Mouse (Mus musculus) embryonic facial prominence, embryonic 12.5 days (tissue): Measurements from ENCODE around the gene Itpr2. TPM values are rescaled to one million over a fixed set of nuclear protein-coding genes. Genes with fewer than 3 reads are reported as not detected.

Experiments used
- ATAC-seq: fragments of 200-750 bp; cut with Nextera tagmentation; 2 replicates; pipeline ENCODE4 v1.8.0; 2017; ENCODE audit not compliant: insufficient number of reproducible peaks, insufficient read depth, low FRiP score, low TSS enrichment
- H3K27ac ChIP-seq: fragments of 300-500 bp; sonication (generic); 2 replicates; pipeline ENCODE4 v1.5.1; 2016; ENCODE audit warnings: mild to moderate bottlenecking
- H3K27me3 ChIP-seq: fragments of 300-500 bp; sonication (generic); 2 replicates; pipeline ENCODE4 v1.6.1; 2016; ENCODE audit warnings: mild to moderate bottlenecking, moderate library complexity
- H3K36me3 ChIP-seq: fragments of 300-500 bp; sonication (generic); 2 replicates; pipeline ENCODE4 v1.6.1; 2016; ENCODE audit warnings: mild to moderate bottlenecking
- H3K4me1 ChIP-seq: fragments of 300-500 bp; sonication (generic); 2 replicates; pipeline ENCODE4 v1.6.1; 2016
- H3K4me2 ChIP-seq: fragments of 300-500 bp; sonication (generic); replicated peaks from 2 replicates; pipeline ENCODE4 v1.6.1; 2016; ENCODE audit warnings: mild to moderate bottlenecking, moderate library complexity
- H3K4me3 ChIP-seq: fragments of 300-500 bp; sonication (generic); 2 replicates; pipeline ENCODE4 v1.5.1; 2016; ENCODE audit warnings: mild to moderate bottlenecking
- H3K9ac ChIP-seq: fragments of 300-500 bp; sonication (generic); 2 replicates; pipeline ENCODE4 v1.6.1; 2016; ENCODE audit warnings: mild to moderate bottlenecking, moderate library complexity
- H3K9me3 ChIP-seq: fragments of 300-500 bp; sonication (generic); 2 replicates; pipeline ENCODE4 v1.6.1; 2016; ENCODE audit warnings: mild to moderate bottlenecking, moderate library complexity
- WGBS: fragments of 180-500 bp; shearing (Covaris S2); methylation state at CpG from one replicate; pipeline ENCODE4 v1.1.7; 2016; 5-methylcytosine and 5-hydroxymethylcytosine counted together
- polyA plus RNA-seq: library from polyadenylated mRNA; unstranded; fragments of >200 nt; fragmentation: Nextera tagmentation; extraction: Ambion mirVana; gene quantifications from 2 replicates; pipeline ENCODE4 v1.2.1, GENCODE M21; 2016

Gene Itpr2
- polyA plus RNA-seq, 1 experiment from 2014 or later = 5.9 TPM

GRCm38 (mm10) chr6:146207204-146207959 is 294.6 kb downstream of the Itpr2 start:
- Histone ChIP-seq H3K27ac (0 out of 2 replicates have a peak overlapping the region, but pooled peaks have one; percentile 33), H3K4me3 (no peak overlapping the region), H3K9me3 (no peaks in the 10 kb centered on the region), H3K27me3 (no peaks in the 10 kb centered on the region), H3K36me3 (no peaks in the 10 kb centered on the region), H3K4me2 (no peak overlapping the region), H3K9ac (no peak overlapping the region), H3K4me1 (no peaks in the 10 kb centered on the region)
- 75% methylated on average over 10 of the region's 10 CpGs for WGBS
- no peak for ATAC-seq

- H3K4me3 ChIP-seq = no peak overlapping the region
- no peak overlapping the region for H3K4me2 ChIP-seq
- no peak for ATAC-seq
- no peaks in the 10 kb centered on the region for H3K36me3 ChIP-seq
- H3K9ac ChIP-seq = no peak overlapping the region
- H3K27ac ChIP-seq = no peak overlapping the region
- no peaks in the 10 kb centered on the region for H3K9me3 ChIP-seq
- 73% methylated on average over 2 of the region's 2 CpGs for WGBS
- H3K27me3 ChIP-seq = no peaks in the 10 kb centered on the region
- no peaks in the 10 kb centered on the region for H3K4me1 ChIP-seq
Measured at GRCm38 (mm10) chr6:146205136-146205535, 296.9 kb downstream of the Itpr2 start.

- Histone ChIP-seq H3K4me3 (no peak overlapping the region), H3K4me2 (no peak overlapping the region), H3K36me3 (no peaks in the 10 kb centered on the region), H3K9me3 (no peaks in the 10 kb centered on the region), H3K4me1 (no peaks in the 10 kb centered on the region), H3K9ac (no peak overlapping the region), H3K27ac (no peak overlapping the region), H3K27me3 (no peaks in the 10 kb centered on the region)
- no peak for ATAC-seq
- 68% methylated on average over 4 of the region's 4 CpGs for WGBS
Measured at GRCm38 (mm10) chr6:146204470-146204869, 297.6 kb downstream of the Itpr2 start.

DNA sequence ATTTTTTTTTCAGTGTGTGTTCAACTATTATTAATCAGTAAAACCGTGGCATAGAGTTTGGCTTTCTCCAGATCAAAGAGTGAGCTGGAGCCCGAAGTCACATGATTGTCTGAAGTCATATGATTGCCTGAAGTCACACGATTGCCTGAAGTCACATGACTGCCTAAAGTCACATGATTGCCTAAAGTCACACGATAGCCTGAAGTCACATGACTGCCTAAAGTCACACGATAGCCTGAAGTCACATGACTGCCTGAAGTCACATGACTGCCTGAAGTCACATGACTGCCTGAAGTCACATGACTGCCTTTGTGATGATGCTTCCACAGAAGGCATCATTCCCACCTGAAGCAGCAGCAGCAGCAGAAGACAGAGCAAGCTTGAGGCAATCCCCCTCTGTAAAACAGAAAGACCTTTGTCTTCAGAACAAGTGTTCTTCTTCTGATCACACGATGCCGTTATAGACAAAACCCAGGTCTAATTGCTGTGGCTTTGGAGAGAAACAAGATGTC is 304.1 kb downstream of the Itpr2 start:
- Histone ChIP-seq H3K4me1 (no peaks in the 10 kb centered on the region), H3K4me2 (no peak overlapping the region), H3K4me3 (no peak overlapping the region), H3K9me3 (no peaks in the 10 kb centered on the region; the same call in 1 of the 2 replicates), H3K27me3 (no peaks in the 10 kb centered on the region), H3K27ac (no peak overlapping the region), H3K9ac (no peak overlapping the region), H3K36me3 (no peaks in the 10 kb centered on the region)
- WGBS = 93% methylated on average over 7 of the region's 7 CpGs
- ATAC-seq = no peak

DNA sequence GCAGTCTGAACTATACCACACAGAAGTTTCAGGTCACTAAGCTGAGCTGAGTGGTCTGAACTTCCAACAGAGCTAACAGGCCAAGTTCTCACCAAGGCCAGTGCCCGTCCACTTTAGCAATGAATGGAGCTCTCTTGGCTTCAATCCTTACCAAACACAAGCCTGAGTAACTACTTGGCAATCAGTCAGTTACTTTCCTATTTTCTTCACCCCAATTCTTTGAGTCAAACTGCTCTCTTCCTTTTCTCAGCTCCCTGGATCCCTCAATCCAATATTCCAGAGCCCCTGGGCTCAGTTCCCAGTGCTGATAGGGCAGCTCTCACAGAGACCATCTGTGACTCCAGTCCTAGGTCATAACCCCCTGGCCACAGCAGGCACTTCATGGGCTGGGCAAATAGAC is 305.3 kb downstream of the Itpr2 start:
- H3K4me3 ChIP-seq = no peak overlapping the region
- H3K4me1 ChIP-seq = no peaks in the 10 kb centered on the region
- no peaks in the 10 kb centered on the region; the same call in 1 of the 2 replicates for H3K9me3 ChIP-seq
- H3K27me3 ChIP-seq = no peaks in the 10 kb centered on the region
- no peak for ATAC-seq
- H3K9ac ChIP-seq = no peak overlapping the region
- no peak overlapping the region for H3K4me2 ChIP-seq
- H3K27ac ChIP-seq = no peak overlapping the region
- 91% methylated on average over 1 of the region's 1 CpGs for WGBS
- H3K36me3 ChIP-seq = no peaks in the 10 kb centered on the region

- no peak overlapping the region for H3K4me2 ChIP-seq
- H3K36me3 ChIP-seq = no peaks in the 10 kb centered on the region
- no peaks in the 10 kb centered on the region; the same call in 1 of the 2 replicates for H3K9me3 ChIP-seq
- no peak for ATAC-seq
- H3K27me3 ChIP-seq = no peaks in the 10 kb centered on the region
- no peak overlapping the region for H3K4me3 ChIP-seq
- 89% methylated on average over 7 of the region's 7 CpGs for WGBS
- H3K4me1 ChIP-seq = no peaks in the 10 kb centered on the region
- no peak overlapping the region for H3K27ac ChIP-seq
- H3K9ac ChIP-seq = no peak overlapping the region
Measured at GRCm38 (mm10) chr6:146195854-146196457, 306.1 kb downstream of the Itpr2 start.

GRCm38 (mm10) chr6:146191931-146192330 is 310.1 kb downstream of the Itpr2 start:
- H3K36me3 ChIP-seq = no peaks in the 10 kb centered on the region

GRCm38 (mm10) chr6:146190006-146190405 is 312.0 kb downstream of the Itpr2 start:
- H3K36me3 ChIP-seq = no peaks in the 10 kb centered on the region
- no peaks in the 10 kb centered on the region for H3K27me3 ChIP-seq
- H3K4me2 ChIP-seq = no peak overlapping the region
- no peaks in the 10 kb centered on the region; the same call in 1 of the 2 replicates for H3K9me3 ChIP-seq
- no peaks in the 10 kb centered on the region for H3K4me1 ChIP-seq
- H3K27ac ChIP-seq = no peak overlapping the region
- no peak overlapping the region for H3K4me3 ChIP-seq
- no peak for ATAC-seq
- H3K9ac ChIP-seq = no peak overlapping the region
- 56% methylated on average over 8 of the region's 8 CpGs for WGBS

More at GRCm38 (mm10) chr6:146191931-146192330, 310.1 kb downstream of the Itpr2 start:
- H3K9ac ChIP-seq = no peak overlapping the region
- no peak overlapping the region for H3K27ac ChIP-seq
- no peaks in the 10 kb centered on the region for H3K27me3 ChIP-seq
- no peaks in the 10 kb centered on the region for H3K4me1 ChIP-seq
- 81% methylated on average over 5 of the region's 5 CpGs for WGBS
- ATAC-seq = no peak
- no peak overlapping the region for H3K4me2 ChIP-seq
- no peaks in the 10 kb centered on the region; the same call in 1 of the 2 replicates for H3K9me3 ChIP-seq
- no peak overlapping the region for H3K4me3 ChIP-seq

GRCm38 (mm10) chr6:146185532-146185931 is 316.5 kb downstream of the Itpr2 start:
- Histone ChIP-seq H3K36me3 (no peaks in the 10 kb centered on the region), H3K27me3 (no peaks in the 10 kb centered on the region), H3K27ac (no peak overlapping the region), H3K4me1 (no peaks in the 10 kb centered on the region), H3K9me3 (no peaks in the 10 kb centered on the region), H3K9ac (no peak overlapping the region), H3K4me2 (no peak overlapping the region), H3K4me3 (no peak overlapping the region)
- 89% methylated on average over 2 of the region's 2 CpGs for WGBS
- no peak for ATAC-seq

DNA sequence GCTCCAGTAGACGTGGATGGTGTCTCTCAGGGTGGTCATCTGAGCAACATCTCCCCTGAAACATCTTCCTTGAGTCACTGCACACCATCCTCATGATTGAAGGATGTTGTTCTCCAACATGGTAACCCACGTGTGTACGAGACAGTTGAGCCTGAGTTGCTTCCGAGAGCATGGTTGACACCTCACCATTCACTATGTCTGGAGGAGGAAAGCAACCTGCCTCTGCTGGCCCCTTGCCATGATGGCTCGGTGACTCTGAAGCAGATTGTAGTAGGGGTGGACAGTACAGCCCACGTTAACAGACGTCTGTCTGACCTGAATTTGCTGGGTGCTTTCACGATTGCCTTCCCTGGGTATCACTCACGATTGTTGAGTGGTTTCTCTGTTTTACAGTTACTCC is 317.3 kb downstream of the Itpr2 start:
- no peak for ATAC-seq
- no peaks in the 10 kb centered on the region for H3K4me1 ChIP-seq
- no peak overlapping the region for H3K4me3 ChIP-seq
- H3K27ac ChIP-seq = no peak overlapping the region
- H3K4me2 ChIP-seq = no peak overlapping the region
- no peak overlapping the region for H3K9ac ChIP-seq
- H3K9me3 ChIP-seq = no peaks in the 10 kb centered on the region
- WGBS = 89% methylated on average over 9 of the region's 9 CpGs
- no peaks in the 10 kb centered on the region for H3K36me3 ChIP-seq
- H3K27me3 ChIP-seq = no peaks in the 10 kb centered on the region

DNA sequence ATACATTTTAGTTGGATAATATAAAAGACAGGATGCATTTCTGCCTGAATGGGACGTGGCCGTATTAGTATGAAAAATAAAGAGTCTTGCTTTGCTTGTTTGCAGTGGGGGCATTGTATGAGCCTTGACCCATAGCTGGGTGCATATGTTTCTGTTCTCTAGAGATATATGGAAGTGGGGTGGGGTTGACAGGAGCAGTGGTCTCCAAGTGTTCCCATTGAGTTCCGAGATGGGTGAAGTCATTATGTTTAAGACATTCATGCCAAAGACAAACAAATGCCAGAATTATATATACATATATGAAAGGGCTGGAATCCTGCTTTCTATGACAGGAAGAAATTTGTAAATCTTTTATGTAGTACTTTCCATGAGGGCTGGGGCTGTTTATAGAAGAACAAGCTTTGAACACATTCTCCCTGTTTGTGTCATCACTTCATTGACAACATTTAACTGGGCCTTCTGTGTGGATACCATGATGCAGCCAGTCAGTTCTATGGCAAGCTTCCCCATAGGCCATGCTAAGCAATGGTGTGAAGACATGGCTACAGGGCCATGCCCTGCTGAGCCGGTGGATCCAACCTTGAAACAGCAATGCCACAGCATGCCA is 327.3 kb downstream of the Itpr2 start:
- no peak overlapping the region for H3K9ac ChIP-seq
- no peak overlapping the region for H3K27ac ChIP-seq
- no peaks in the 10 kb centered on the region for H3K36me3 ChIP-seq
- no peak overlapping the region for H3K4me3 ChIP-seq
- H3K4me1 ChIP-seq = no peaks in the 10 kb centered on the region
- ATAC-seq = no peak
- WGBS = 89% methylated on average over 4 of the region's 4 CpGs
- no peak overlapping the region for H3K4me2 ChIP-seq
- H3K27me3 ChIP-seq = no peaks in the 10 kb centered on the region
- no peaks in the 10 kb centered on the region for H3K9me3 ChIP-seq
